Mouse (Mus musculus): ENCODE results near the gene Syne4.

DNA sequence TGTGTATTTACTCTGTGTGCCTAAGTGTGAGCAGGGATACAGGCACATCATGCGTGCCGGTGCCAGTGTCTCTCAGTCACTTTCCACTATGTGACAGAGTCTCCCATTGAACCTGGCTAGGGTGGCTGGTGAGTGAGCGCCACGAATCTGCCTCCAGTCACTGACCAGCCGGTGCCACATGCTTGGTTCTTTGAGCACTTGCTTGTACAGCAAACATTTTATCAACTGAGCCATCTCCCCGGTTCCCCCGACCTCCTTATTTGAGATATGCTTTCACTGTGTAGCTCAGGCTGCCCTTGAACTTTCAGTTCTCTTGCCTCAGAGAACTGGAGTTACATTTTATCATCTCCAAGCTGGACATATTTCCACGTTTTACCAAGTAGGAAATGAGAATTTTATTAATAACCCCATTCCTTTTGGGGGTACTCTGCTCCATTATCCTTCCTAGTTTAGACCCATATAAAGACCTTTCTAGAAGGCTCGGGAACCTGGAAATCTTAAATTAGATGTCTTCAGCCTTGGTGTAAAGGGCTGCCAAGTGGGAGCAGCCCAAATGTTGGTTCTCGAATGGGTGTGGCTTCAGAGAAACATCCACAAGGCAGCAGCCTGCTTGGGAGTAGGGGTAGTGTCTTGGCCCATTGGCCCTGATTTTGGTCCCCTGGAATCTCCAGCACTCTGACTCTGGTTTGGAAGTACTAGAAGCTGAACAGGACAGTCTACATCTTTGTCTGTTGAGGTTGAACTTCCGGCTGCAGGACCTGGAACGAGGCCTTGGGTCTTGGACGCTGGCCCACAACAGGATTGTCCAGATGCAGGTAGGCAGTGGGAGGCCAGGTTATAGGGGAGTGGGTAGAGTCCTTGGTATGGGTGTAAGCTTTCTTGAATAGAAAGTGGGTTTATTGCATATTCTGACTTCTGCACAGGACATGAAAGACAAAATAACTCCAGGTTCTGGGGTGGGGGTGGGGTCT, 1.2 kb downstream of the Syne4 start:
- TF ChIP-seq CTCF (IDR thresholded peaks at IDR 0.05) (no peak), EP300 (IDR thresholded peaks at IDR 0.05) (no peak)

All from lung, postnatal 0 days (tissue).